Mouse (Mus musculus) hindbrain, embryonic 15.5 days (tissue): ENCODE measurements around the gene Ube2c. TPM values are rescaled to one million over a fixed set of nuclear protein-coding genes. Genes with fewer than 3 reads are reported as not detected.

Experiments
- ATAC-seq: fragments of 200-750 bp; cut with Nextera tagmentation; 2 replicates; pipeline ENCODE4 v1.8.0; 2017; ENCODE audit warnings: low read depth, moderate number of reproducible peaks, moderate TSS enrichment; ENCODE audit not compliant: low FRiP score
- H3K27ac ChIP-seq: fragments of 300-500 bp; sonication (generic); replicated peaks from 2 replicates; pipeline ENCODE4 v1.5.1; 2015; ENCODE audit warnings: mild to moderate bottlenecking, inconsistent platforms
- H3K27me3 ChIP-seq: fragments of 300-500 bp; sonication (generic); 2 replicates; pipeline ENCODE4 v1.6.1; 2015; ENCODE audit warnings: control low read depth, inconsistent platforms
- H3K36me3 ChIP-seq: fragments of 300-500 bp; sonication (generic); 2 replicates; pipeline ENCODE4 v1.6.1; 2015; ENCODE audit warnings: control low read depth, inconsistent platforms
- H3K4me1 ChIP-seq: fragments of 300-500 bp; sonication (generic); replicated peaks from 2 replicates; pipeline ENCODE4 v1.6.1; 2015; ENCODE audit warnings: control low read depth, inconsistent platforms
- H3K4me2 ChIP-seq: fragments of 300-500 bp; sonication (generic); 2 replicates; pipeline ENCODE4 v1.6.1; 2015; ENCODE audit warnings: moderate library complexity, mild to moderate bottlenecking, inconsistent platforms
- H3K4me3 ChIP-seq: fragments of 300-500 bp; sonication (generic); 2 replicates; pipeline ENCODE4 v1.5.1; 2015; ENCODE audit warnings: mild to moderate bottlenecking, inconsistent platforms
- H3K9ac ChIP-seq: fragments of 300-500 bp; sonication (generic); 2 replicates; pipeline ENCODE4 v1.6.1; 2015; ENCODE audit warnings: inconsistent platforms
- H3K9me3 ChIP-seq: fragments of 300-500 bp; sonication (generic); 2 replicates; pipeline ENCODE4 v1.6.1; 2016; ENCODE audit warnings: control low read depth, inconsistent platforms
- WGBS: fragments of 180-500 bp; shearing (Covaris S2); methylation state at CpG from one replicate; pipeline ENCODE4 v1.1.7; 2015; 5-methylcytosine and 5-hydroxymethylcytosine counted together
- polyA plus RNA-seq: library from polyadenylated mRNA; unstranded; fragments of >200 nt; fragmentation: Nextera tagmentation; extraction: Ambion mirVana; gene quantifications from 2 replicates; pipeline ENCODE4 v1.2.1, GENCODE M21; 2015

Gene Ube2c
- polyA plus RNA-seq, 1 experiment from 2014 or later = 78.0 TPM

GRCm38 (mm10) chr2:164767812-164768540 lies 1.7 kb upstream of the Ube2c start:
- ATAC-seq = no peak
- H3K36me3 ChIP-seq = peaks cover 34% of the 10 kb centered on the region
- H3K4me2 ChIP-seq = no peak overlapping the region
- H3K4me3 ChIP-seq = no peak overlapping the region
- WGBS = 94% methylated on average over 15 of the region's 15 CpGs
- H3K27me3 ChIP-seq = no peaks in the 10 kb centered on the region
- H3K9ac ChIP-seq = no peak overlapping the region
- no peaks in the 10 kb centered on the region for H3K9me3 ChIP-seq
- H3K4me1 ChIP-seq = peaks cover 10% of the 10 kb centered on the region
- H3K27ac ChIP-seq = no peak overlapping the region

DNA sequence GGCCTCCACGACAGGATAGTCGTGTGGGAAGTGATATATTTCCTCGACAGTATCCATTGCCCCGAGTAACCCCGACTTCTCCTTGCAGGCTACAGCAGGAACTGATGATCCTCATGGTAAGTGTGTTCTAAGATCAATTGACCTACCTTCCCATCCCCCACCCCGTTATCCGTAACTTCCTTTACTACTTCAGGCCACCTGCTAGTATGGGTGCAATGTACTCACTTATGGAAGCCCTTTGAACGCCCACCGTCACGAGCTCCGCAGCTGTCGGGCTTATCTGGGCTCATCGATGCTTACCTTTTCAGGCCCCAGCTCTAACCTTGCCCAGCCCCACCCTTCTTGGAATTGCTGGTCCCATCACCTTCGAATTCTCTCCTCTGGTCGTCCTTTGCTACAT lies 581 bp downstream of the Ube2c start:
- no peaks in the 10 kb centered on the region for H3K27me3 ChIP-seq
- H3K4me3 ChIP-seq = peak overlapping the region; percentile 74
- 4% methylated on average over 15 of the region's 15 CpGs for WGBS
- H3K9me3 ChIP-seq = no peaks in the 10 kb centered on the region
- ATAC-seq = no peak
- peak overlapping the region; percentile 51; the same call in 1 of the 2 replicates for H3K9ac ChIP-seq
- H3K36me3 ChIP-seq = peaks cover 23% of the 10 kb centered on the region
- no peak overlapping the region for H3K27ac ChIP-seq
- peaks cover 10% of the 10 kb centered on the region for H3K4me1 ChIP-seq
- H3K4me2 ChIP-seq = peak overlapping the region; percentile 97

GRCm38 (mm10) chr2:164771123-164771522 lies 1.4 kb downstream of the Ube2c start:
- Histone ChIP-seq H3K4me1 (peaks cover 10% of the 10 kb centered on the region), H3K9me3 (no peaks in the 10 kb centered on the region), H3K9ac (no peak overlapping the region), H3K4me2 (peak overlapping the region; percentile 97), H3K36me3 (peaks cover 16% of the 10 kb centered on the region), H3K4me3 (peak overlapping the region; percentile 74; the same call in 1 of the 2 replicates), H3K27me3 (no peaks in the 10 kb centered on the region), H3K27ac (no peak overlapping the region)
- no peak for ATAC-seq
- WGBS = 83% methylated on average over 8 of the region's 8 CpGs

- no peaks in the 10 kb centered on the region for H3K9me3 ChIP-seq
- H3K36me3 ChIP-seq = no peaks in the 10 kb centered on the region
- no peak for ATAC-seq
- peaks cover 10% of the 10 kb centered on the region for H3K4me1 ChIP-seq
- 79% methylated on average over 14 of the region's 14 CpGs for WGBS
- H3K4me2 ChIP-seq = no peak overlapping the region
- no peak overlapping the region for H3K27ac ChIP-seq
- no peak overlapping the region for H3K4me3 ChIP-seq
- no peak overlapping the region for H3K9ac ChIP-seq
- no peaks in the 10 kb centered on the region for H3K27me3 ChIP-seq
These were observed 3.7 kb downstream of the Ube2c start for GRCm38 (mm10) chr2:164773229-164773988.

DNA sequence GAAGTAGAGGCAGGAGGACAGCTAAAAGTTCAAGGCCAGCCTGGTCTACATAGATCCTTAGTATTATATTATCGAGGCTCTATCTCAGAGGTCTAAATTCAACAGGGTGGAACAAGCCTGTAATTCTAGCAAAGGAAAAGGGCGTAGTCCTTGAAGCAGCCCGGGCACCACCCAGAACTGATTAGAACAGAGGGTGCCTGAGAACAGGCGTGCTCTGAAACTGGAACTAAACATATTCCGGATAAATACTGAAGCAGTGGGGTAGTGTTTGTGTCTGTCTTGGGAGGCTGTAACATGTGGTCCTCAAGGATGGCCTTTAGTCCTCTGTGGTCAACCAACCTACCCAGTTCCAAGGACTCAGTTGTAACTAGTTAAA lies 4.3 kb downstream of the Ube2c start:
- no peak overlapping the region for H3K4me2 ChIP-seq
- H3K9ac ChIP-seq = no peak overlapping the region
- H3K4me1 ChIP-seq = peaks cover 10% of the 10 kb centered on the region
- no peak for ATAC-seq
- H3K27ac ChIP-seq = no peak overlapping the region
- H3K27me3 ChIP-seq = no peaks in the 10 kb centered on the region
- H3K4me3 ChIP-seq = no peak overlapping the region
- WGBS = 88% methylated on average over 5 of the region's 5 CpGs
- H3K9me3 ChIP-seq = no peaks in the 10 kb centered on the region
- H3K36me3 ChIP-seq = no peaks in the 10 kb centered on the region

- H3K9me3 ChIP-seq = no peaks in the 10 kb centered on the region
- no peak for ATAC-seq
- 92% methylated on average over 6 of the region's 6 CpGs for WGBS
These were observed 6.4 kb downstream of the Ube2c start for GRCm38 (mm10) chr2:164776130-164776529.

DNA sequence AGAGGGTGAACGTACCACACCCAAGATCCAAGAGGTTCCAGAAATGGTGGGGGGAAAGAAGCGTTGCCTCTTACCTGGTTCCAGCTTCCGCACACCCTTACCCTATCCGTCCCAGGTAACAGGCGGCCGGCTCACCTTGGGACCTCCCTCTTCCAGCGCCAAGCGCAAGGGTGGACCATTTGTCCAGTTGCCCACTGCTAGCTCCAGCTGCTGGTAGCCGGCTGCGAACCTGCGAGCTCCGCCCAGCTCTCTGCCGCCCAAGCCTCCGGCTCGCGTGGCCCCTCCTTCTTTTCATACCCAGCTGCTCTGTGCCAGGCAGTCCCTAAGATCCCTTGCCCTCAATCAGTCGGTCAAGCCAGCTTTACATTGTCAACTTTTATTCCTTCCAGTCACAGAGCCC lies 7.1 kb downstream of the Ube2c start:
- Histone ChIP-seq H3K4me1 (no peaks in the 10 kb centered on the region), H3K4me3 (no peak overlapping the region), H3K4me2 (no peak overlapping the region), H3K9me3 (no peaks in the 10 kb centered on the region), H3K36me3 (no peaks in the 10 kb centered on the region), H3K27me3 (no peaks in the 10 kb centered on the region), H3K9ac (no peak overlapping the region), H3K27ac (no peak overlapping the region)
- ATAC-seq = no peak
- 72% methylated on average over 17 of the region's 17 CpGs for WGBS

More at GRCm38 (mm10) chr2:164776130-164776529, 6.4 kb downstream of the Ube2c start:
- no peak overlapping the region for H3K4me2 ChIP-seq
- H3K9ac ChIP-seq = no peak overlapping the region
- H3K27ac ChIP-seq = no peak overlapping the region
- H3K36me3 ChIP-seq = no peaks in the 10 kb centered on the region
- no peak overlapping the region for H3K4me3 ChIP-seq
- H3K4me1 ChIP-seq = no peaks in the 10 kb centered on the region
- no peaks in the 10 kb centered on the region for H3K27me3 ChIP-seq

- ATAC-seq = no peak
- WGBS = 82% methylated on average over 30 of the region's 30 CpGs
These were observed 7.7 kb downstream of the Ube2c start for GRCm38 (mm10) chr2:164777246-164778014.

GRCm38 (mm10) chr2:164778015-164778287 lies 8.3 kb downstream of the Ube2c start:
- 91% methylated on average over 11 of the region's 11 CpGs for WGBS
- no peak for ATAC-seq
- H3K4me1 ChIP-seq = no peaks in the 10 kb centered on the region
- H3K4me2 ChIP-seq = no peak overlapping the region
- H3K27me3 ChIP-seq = no peaks in the 10 kb centered on the region
- no peak overlapping the region for H3K4me3 ChIP-seq
- no peaks in the 10 kb centered on the region for H3K36me3 ChIP-seq
- H3K27ac ChIP-seq = no peak overlapping the region
- no peaks in the 10 kb centered on the region for H3K9me3 ChIP-seq
- H3K9ac ChIP-seq = no peak overlapping the region

More at GRCm38 (mm10) chr2:164777246-164778014, 7.7 kb downstream of the Ube2c start:
- Histone ChIP-seq H3K36me3 (no peaks in the 10 kb centered on the region), H3K4me2 (no peak overlapping the region), H3K9me3 (no peaks in the 10 kb centered on the region), H3K27ac (no peak overlapping the region), H3K4me1 (no peaks in the 10 kb centered on the region), H3K4me3 (no peak overlapping the region), H3K9ac (no peak overlapping the region), H3K27me3 (no peaks in the 10 kb centered on the region)

- WGBS = 85% methylated on average over 7 of the region's 7 CpGs
- Histone ChIP-seq H3K4me1 (no peaks in the 10 kb centered on the region), H3K4me2 (no peak overlapping the region), H3K27ac (no peak overlapping the region), H3K9me3 (no peaks in the 10 kb centered on the region), H3K27me3 (no peaks in the 10 kb centered on the region), H3K4me3 (no peak overlapping the region), H3K36me3 (no peaks in the 10 kb centered on the region), H3K9ac (no peak overlapping the region)
- no peak for ATAC-seq
These were observed 9.1 kb downstream of the Ube2c start for GRCm38 (mm10) chr2:164778809-164779208.

DNA sequence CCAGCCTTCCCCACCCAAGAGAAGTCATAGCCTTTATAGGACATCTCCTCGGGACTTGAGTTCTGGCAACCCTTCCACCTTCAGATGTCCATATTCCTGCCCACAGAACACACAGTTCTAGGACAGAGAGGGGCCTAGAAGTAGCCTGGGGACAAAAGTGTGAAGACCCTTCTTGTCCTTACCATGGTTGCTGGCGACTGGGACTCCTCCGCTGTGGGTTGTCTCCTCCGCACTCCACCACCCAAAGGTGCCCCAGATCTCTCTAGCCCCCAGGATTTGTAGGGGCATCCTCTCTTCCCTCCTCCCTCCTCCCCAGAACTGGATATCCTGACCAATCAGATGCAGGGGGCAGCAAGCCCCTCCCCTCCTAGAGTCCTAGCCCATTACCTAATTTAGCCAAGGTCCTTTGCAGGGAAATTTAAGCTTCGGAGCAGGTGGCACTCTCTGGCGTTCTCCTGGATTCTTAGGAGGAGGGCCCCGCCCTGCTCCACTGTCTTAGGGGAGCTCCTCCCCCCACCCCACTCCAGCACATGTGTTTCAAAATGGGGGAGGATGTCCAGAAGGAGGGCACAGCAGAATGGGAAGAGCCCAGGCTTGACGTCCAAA lies 9.9 kb downstream of the Ube2c start, which contains the start of gene Tnnc2:
Tnnc2 (minus strand) TSS at position 487 of the 606 bp plus-strand sequence.
- no peak for ATAC-seq
- WGBS = 69% methylated on average over 8 of the region's 8 CpGs
- H3K27ac ChIP-seq = no peak within 1 kb of the TSS
- no peaks in the 10 kb centered on the region for H3K27me3 ChIP-seq
- no peak within 1 kb of the TSS for H3K4me3 ChIP-seq
- no peaks in the 10 kb centered on the region for H3K9me3 ChIP-seq
- H3K9ac ChIP-seq = no peak within 1 kb of the TSS
- no peaks in the 10 kb centered on the region for H3K36me3 ChIP-seq
- H3K4me1 ChIP-seq = peaks cover under 1% of the 10 kb centered on the region
- no peak within 1 kb of the TSS for H3K4me2 ChIP-seq

- no peaks in the 10 kb centered on the region for H3K36me3 ChIP-seq
These were observed 12.2 kb downstream of the Ube2c start for GRCm38 (mm10) chr2:164781876-164782275.

More at GRCm38 (mm10) chr2:164781876-164782275, 12.2 kb downstream of the Ube2c start:
- 76% methylated on average over 4 of the region's 4 CpGs for WGBS
- Histone ChIP-seq H3K27ac (no peak overlapping the region), H3K9ac (no peak overlapping the region), H3K27me3 (no peaks in the 10 kb centered on the region), H3K4me1 (peaks cover 12% of the 10 kb centered on the region), H3K4me2 (no peak overlapping the region), H3K4me3 (no peak overlapping the region), H3K9me3 (no peaks in the 10 kb centered on the region)
- ATAC-seq = no peak
